Mouse (Mus musculus) kidney, postnatal 0 days (tissue): Measurements from ENCODE around the gene Adrb1. TPM values are rescaled to one million over a fixed set of nuclear protein-coding genes. Genes with fewer than 3 reads are reported as not detected.

ENCODE experiments used
- ATAC-seq: fragments of 200-750 bp; cut with Nextera tagmentation; replicated peaks from 2 replicates; pipeline ENCODE4 v1.8.0; 2017; ENCODE audit warnings: low read depth, moderate number of reproducible peaks, moderate TSS enrichment, moderate library complexity; ENCODE audit not compliant: low FRiP score
- DNase-seq: peaks from one replicate; pipeline ENCODE4 v3.0.0-alpha.2; 2016; ENCODE audit warnings: low spot score
- H3K27ac ChIP-seq: fragments of 300-500 bp; sonication (generic); 2 replicates; pipeline ENCODE4 v1.5.1; 2014; ENCODE audit warnings: mild to moderate bottlenecking
- H3K27me3 ChIP-seq: fragments of 300-500 bp; sonication (generic); 2 replicates; pipeline ENCODE4 v1.6.1; 2014; ENCODE audit warnings: low read length, mixed read lengths; ENCODE audit not compliant: insufficient read depth
- H3K36me3 ChIP-seq: fragments of 300-500 bp; sonication (generic); 2 replicates; pipeline ENCODE4 v1.6.1; 2014; ENCODE audit warnings: low read length, mixed read lengths; ENCODE audit not compliant: insufficient read depth
- H3K4me1 ChIP-seq: fragments of 300-500 bp; sonication (generic); replicated peaks from 2 replicates; pipeline ENCODE4 v1.6.1; 2014; ENCODE audit warnings: antibody characterized with exemption, low read length, mixed read lengths; ENCODE audit not compliant: insufficient read depth
- H3K4me2 ChIP-seq: fragments of 300-500 bp; sonication (generic); 2 replicates; pipeline ENCODE4 v1.6.1; 2014; ENCODE audit warnings: mild to moderate bottlenecking, low read length, moderate library complexity, mixed read lengths
- H3K4me3 ChIP-seq: fragments of 300-500 bp; sonication (generic); replicated peaks from 2 replicates; pipeline ENCODE4 v1.5.1; 2014; ENCODE audit warnings: low read depth, low read length
- H3K9ac ChIP-seq: fragments of 300-500 bp; sonication (generic); 2 replicates; pipeline ENCODE4 v1.6.1; 2014; ENCODE audit warnings: low read depth, low read length
- H3K9me3 ChIP-seq: fragments of 300-500 bp; sonication (generic); replicated peaks from 2 replicates; pipeline ENCODE4 v1.6.1; 2016; ENCODE audit warnings: low read length, inconsistent platforms, mixed read lengths
- CTCF ChIP-seq: IDR thresholded peaks from 2 replicates; pipeline ENCODE4 v1.5.1; 2016; ENCODE audit warnings: antibody characterized with exemption, low read depth, mild to moderate bottlenecking, moderate library complexity
- WGBS: fragments of 180-500 bp; shearing (Covaris S2); extraction: QIAGEN DNeasy Blood & Tissue Kit; methylation state at CpG from one replicate; pipeline ENCODE4 v1.1.7; 2014; 5-methylcytosine and 5-hydroxymethylcytosine counted together
- polyA plus RNA-seq: library from polyadenylated mRNA; unstranded; fragments of >200 nt; fragmentation: Nextera tagmentation; extraction: Ambion mirVana; gene quantifications from 2 replicates; pipeline ENCODE4 v1.2.1, GENCODE M21; 2015

Adrb1 gene
- polyA plus RNA-seq, 1 experiment from 2014 or later: 0.55 TPM

DNA sequence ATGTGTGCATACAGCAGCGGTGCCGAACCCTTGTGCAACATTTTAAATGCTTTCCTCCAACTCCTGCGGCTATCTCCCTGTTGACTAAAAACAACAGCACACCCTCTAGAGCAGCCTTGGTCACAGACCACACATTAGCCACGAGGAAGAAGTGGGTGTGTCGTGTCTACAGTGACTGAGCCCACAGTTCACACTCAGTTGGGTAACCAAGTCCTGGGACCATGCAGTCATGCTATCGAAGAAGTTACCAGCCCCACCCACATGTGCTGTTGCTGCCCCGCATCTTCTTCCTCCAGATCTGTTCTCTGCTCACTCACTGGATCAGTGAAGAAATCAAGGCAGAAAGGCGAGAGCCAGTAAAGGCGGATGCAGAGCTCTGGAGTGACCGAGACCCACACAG is 34.4 kb downstream of the Adrb1 start:
- no peak overlapping the region for H3K4me2 ChIP-seq
- no peak for DNase-seq
- H3K27me3 ChIP-seq: no peaks in the 10 kb centered on the region
- 78% methylated on average over 10 of the region's 10 CpGs for WGBS
- H3K4me1 ChIP-seq: no peaks in the 10 kb centered on the region
- TF ChIP-seq CTCF: no peak
- no peak overlapping the region for H3K9ac ChIP-seq
- no peak for ATAC-seq
- no peak overlapping the region for H3K4me3 ChIP-seq
- H3K27ac ChIP-seq: no peak overlapping the region
- H3K9me3 ChIP-seq: no peaks in the 10 kb centered on the region
- H3K36me3 ChIP-seq: no peaks in the 10 kb centered on the region

GRCm38 (mm10) chr19:56758311-56758710 is 36.3 kb downstream of the Adrb1 start:
- TF ChIP-seq CTCF: no peak
- DNase-seq: no peak
- Histone ChIP-seq H3K4me3 (no peak overlapping the region), H3K9ac (no peak overlapping the region), H3K36me3 (no peaks in the 10 kb centered on the region), H3K27ac (no peak overlapping the region), H3K9me3 (no peaks in the 10 kb centered on the region), H3K27me3 (no peaks in the 10 kb centered on the region), H3K4me1 (no peaks in the 10 kb centered on the region), H3K4me2 (no peak overlapping the region)
- WGBS: 93% methylated on average over 2 of the region's 2 CpGs
- no peak for ATAC-seq

GRCm38 (mm10) chr19:56759740-56760139 is 37.7 kb downstream of the Adrb1 start:
- WGBS: 81% methylated on average over 4 of the region's 4 CpGs
- no peaks in the 10 kb centered on the region for H3K4me1 ChIP-seq
- no peak for DNase-seq
- H3K4me3 ChIP-seq: no peak overlapping the region
- no peaks in the 10 kb centered on the region for H3K36me3 ChIP-seq
- no peak overlapping the region for H3K27ac ChIP-seq
- no peak overlapping the region for H3K9ac ChIP-seq
- TF ChIP-seq CTCF: no peak
- ATAC-seq: no peak
- no peaks in the 10 kb centered on the region for H3K27me3 ChIP-seq
- no peaks in the 10 kb centered on the region for H3K9me3 ChIP-seq
- no peak overlapping the region for H3K4me2 ChIP-seq

DNA sequence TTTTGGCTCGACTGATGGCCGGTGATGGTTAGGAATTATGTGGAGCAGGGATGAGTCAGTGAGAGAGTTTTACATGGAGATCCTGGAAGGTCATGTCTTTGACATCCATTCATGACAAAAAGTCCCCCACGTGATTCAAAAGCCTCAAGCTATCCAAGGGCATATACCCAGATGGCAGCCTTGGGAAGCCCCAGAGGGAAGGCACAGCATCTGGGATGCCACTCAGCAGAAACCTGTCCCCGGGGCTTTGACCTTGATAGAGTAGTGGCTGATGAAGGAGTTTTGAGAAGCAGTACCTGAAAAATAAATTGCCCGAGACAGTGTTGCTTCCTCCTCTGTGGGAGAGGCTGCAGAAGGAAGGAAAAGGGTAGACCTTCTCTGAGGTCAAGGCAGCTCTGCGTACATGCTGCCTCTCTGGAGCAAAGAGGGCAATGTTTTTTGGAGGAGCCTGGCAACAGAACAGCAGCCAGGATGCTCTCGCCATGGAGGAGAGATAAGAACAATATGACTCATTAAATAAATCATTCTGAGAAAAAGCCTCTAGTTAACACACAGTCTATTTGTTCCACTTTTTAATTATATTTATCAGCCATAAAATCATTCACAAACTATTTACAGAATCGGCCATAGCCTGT is 38.4 kb downstream of the Adrb1 start:
- Histone ChIP-seq H3K4me3 (no peak overlapping the region), H3K9me3 (no peaks in the 10 kb centered on the region), H3K27me3 (no peaks in the 10 kb centered on the region), H3K4me1 (no peaks in the 10 kb centered on the region), H3K9ac (no peak overlapping the region), H3K4me2 (no peak overlapping the region), H3K27ac (no peak overlapping the region), H3K36me3 (no peaks in the 10 kb centered on the region)
- DNase-seq (no peak), ATAC-seq (no peak)
- no peak for TF ChIP-seq CTCF
- WGBS: 71% methylated on average over 8 of the region's 8 CpGs

GRCm38 (mm10) chr19:56761096-56761495 is 39.1 kb downstream of the Adrb1 start:
- no peaks in the 10 kb centered on the region for H3K9me3 ChIP-seq
- H3K4me3 ChIP-seq: no peak overlapping the region
- 90% methylated on average over 5 of the region's 5 CpGs for WGBS
- ATAC-seq (no peak), DNase-seq (no peak)
- TF ChIP-seq CTCF: no peak
- no peaks in the 10 kb centered on the region for H3K4me1 ChIP-seq
- no peaks in the 10 kb centered on the region for H3K36me3 ChIP-seq
- H3K27me3 ChIP-seq: no peaks in the 10 kb centered on the region
- H3K9ac ChIP-seq: no peak overlapping the region
- no peak overlapping the region for H3K4me2 ChIP-seq
- H3K27ac ChIP-seq: no peak overlapping the region

- 84% methylated on average over 2 of the region's 2 CpGs for WGBS
- TF ChIP-seq CTCF: no peak
- H3K27me3 ChIP-seq: no peaks in the 10 kb centered on the region
- H3K36me3 ChIP-seq: no peaks in the 10 kb centered on the region
- H3K9ac ChIP-seq: no peak overlapping the region
- ATAC-seq (no peak), DNase-seq (no peak)
- H3K9me3 ChIP-seq: no peaks in the 10 kb centered on the region
- H3K27ac ChIP-seq: no peak overlapping the region
- H3K4me1 ChIP-seq: no peaks in the 10 kb centered on the region
- no peak overlapping the region for H3K4me3 ChIP-seq
- no peak overlapping the region for H3K4me2 ChIP-seq
These were observed 39.7 kb downstream of the Adrb1 start for GRCm38 (mm10) chr19:56761727-56762126.

DNA sequence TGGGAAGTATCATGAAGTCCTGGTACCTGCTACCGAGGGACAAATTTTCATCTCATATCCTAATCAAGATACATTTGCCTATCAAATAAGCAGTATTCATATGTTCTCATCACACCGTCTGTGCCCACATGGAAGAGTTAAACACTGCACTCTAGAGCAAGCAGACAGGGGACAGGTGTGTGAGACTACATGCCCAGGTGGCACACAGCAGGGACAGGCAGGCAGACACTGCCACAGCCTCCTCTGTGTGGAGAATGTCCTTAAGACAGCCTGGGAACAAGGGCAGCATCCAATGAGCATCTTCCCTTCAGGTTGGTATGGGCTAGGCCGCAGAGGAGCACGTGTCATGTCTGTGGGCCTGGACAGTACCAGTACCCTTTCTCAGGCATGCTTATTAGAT is 40.7 kb downstream of the Adrb1 start:
- TF ChIP-seq CTCF: no peak
- no peak overlapping the region for H3K27ac ChIP-seq
- ATAC-seq (no peak), DNase-seq (no peak)
- H3K36me3 ChIP-seq: no peaks in the 10 kb centered on the region
- no peaks in the 10 kb centered on the region for H3K4me1 ChIP-seq
- no peak overlapping the region for H3K4me3 ChIP-seq
- H3K4me2 ChIP-seq: no peak overlapping the region
- no peaks in the 10 kb centered on the region for H3K9me3 ChIP-seq
- no peak overlapping the region for H3K9ac ChIP-seq
- WGBS: 94% methylated on average over 4 of the region's 4 CpGs
- H3K27me3 ChIP-seq: no peaks in the 10 kb centered on the region
